15 mouse cellular contexts compared by ENCODE assay signal in genomic region chr6:147021181-147021580, GRCm38 (mm10).
"Had no signal": no experiment of that assay in that cellular context is flagged by ENCODE, and none has a peak within 500 bp of the region (broad histone marks: within the 10 kb centered on the region; RNA-seq: fewer than 3 reads in every experiment).

No protein-coding gene starts in this region.

- ATAC-seq: liver, embryonic 12.5 days; midbrain, embryonic 13.5 days; midbrain, embryonic 16.5 days had no signal

- DNase-seq: kidney, adult 9 months; kidney, postnatal 14 days; kidney, postnatal 4 days; liver; lung, adult 18-20 months; lung, postnatal 10 days; lung, postnatal 36 days; retina, postnatal 1 day; right cerebral cortex, postnatal 25 days; spleen, adult 18-20 months; thymus, adult 18-20 months; thymus, postnatal 36 days had no signal
